Mouse (Mus musculus): ENCODE data around the gene Itih1.

The Itih1 gene

DNA sequence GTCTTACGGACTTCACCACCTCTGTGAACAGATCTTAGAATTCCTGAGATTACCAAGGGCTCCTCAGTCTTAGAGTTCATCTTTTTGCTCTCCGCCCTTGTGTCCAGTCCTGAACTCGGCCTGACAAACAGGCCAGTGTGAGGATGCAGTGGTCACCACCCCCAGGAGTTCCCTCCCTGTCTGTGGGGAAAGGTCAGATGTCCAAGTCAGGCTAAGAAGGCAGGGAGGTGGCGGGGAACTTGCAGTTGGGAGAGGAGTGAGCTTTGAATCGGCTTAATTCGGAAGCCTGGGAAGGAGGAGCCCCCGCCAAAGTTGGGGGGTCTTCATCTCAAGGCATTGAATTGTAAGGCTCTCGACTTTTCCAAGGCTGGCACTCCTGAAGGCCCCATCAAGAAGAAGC, 62.8 kb downstream of the Itih1 start:
- no peak for TF ChIP-seq GATA4 (IDR thresholded peaks at IDR 0.05; ENCODE audit: insufficient replicate concordance, low read length)

DNA sequence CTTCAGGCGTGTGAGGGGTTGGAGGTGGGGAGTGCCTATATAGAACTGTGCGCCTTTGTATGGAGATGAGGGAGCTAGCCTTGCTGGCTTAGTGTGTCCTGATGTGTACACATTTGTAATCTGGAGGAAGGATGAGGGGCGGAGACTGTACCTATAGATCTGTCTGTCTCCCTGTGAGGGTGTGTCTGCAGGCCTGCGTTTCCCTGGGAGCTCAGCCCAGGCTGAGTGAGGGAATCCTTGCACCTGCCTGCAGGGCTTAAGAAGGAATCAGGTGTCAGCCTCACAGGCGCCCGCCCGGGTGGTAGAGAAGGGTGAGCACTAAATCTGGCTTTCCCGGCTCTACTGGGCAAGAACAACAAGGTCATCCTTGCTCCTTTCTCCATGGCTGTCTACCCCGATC, 63.3 kb downstream of the Itih1 start:
- TF ChIP-seq GATA4 (IDR thresholded peaks at IDR 0.05; ENCODE audit: insufficient replicate concordance, low read length), result no peak

Data from liver, adult (tissue).